In the genomic region with DNA sequence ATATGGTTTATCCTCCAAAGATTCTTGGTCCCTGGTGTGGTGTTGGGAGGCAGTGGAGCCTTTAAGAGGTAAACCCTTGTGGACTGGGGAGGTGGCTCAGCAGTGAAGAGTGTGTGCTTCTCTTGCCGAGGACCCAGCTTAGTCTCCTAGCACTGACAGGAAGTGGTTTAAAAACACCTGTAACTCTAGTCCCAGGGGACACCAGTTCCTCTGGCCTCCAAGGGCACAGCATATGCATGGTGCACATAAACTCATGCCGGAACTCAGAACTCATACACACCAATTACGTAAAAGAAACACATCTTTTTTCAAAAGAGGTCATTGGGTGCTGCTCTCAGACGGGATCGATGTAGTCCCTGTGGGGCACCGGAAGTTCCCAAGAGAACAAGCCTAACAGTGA, we compare ENCODE assay signal across 24 mouse cellular contexts. TPM values are rescaled to one million over a fixed set of nuclear protein-coding genes. Genes with fewer than 3 reads are reported as not detected.
DNase-seq lines count a peak whose midpoint lies in the region; TF ChIP-seq lines count a peak whose summit lies in the region.
"Had no signal": no experiment of that assay in that cellular context is flagged by ENCODE, and none has a peak within 500 bp of the region (broad histone marks: within the 10 kb centered on the region; RNA-seq: fewer than 3 reads in every experiment).

No protein-coding gene starts in this region.

- no peak overlapping the region for H3K27ac ChIP-seq in heart, embryonic 10.5 days
- no peak overlapping the region for H3K27ac ChIP-seq in cerebellum, adult 2 months (ENCODE audit: insufficient read depth, low read length)
- H3K27ac ChIP-seq: embryonic facial prominence, embryonic 13.5 days; forebrain, embryonic 15.5 days; hindbrain, embryonic 12.5 days; limb, embryonic 13.5 days; liver, embryonic 14.5 days; neural tube, embryonic 15.5 days had no signal

- H3K4me1 ChIP-seq in heart, embryonic 10.5 days: no peaks in the 10 kb centered on the region
- no peaks in the 10 kb centered on the region for H3K4me1 ChIP-seq in cerebellum, adult 2 months (ENCODE audit: control insufficient read depth, insufficient read depth, low read length)
- H3K4me1 ChIP-seq: embryonic facial prominence, embryonic 13.5 days; forebrain, embryonic 15.5 days; heart, embryonic 12.5 days; hindbrain, embryonic 12.5 days; limb, embryonic 13.5 days; neural tube, embryonic 15.5 days had no signal

- H3K9me3 ChIP-seq in heart, embryonic 10.5 days: no peaks in the 10 kb centered on the region
- H3K9me3 ChIP-seq: embryonic facial prominence, embryonic 13.5 days; forebrain, embryonic 15.5 days; heart, embryonic 12.5 days; hindbrain, embryonic 12.5 days; limb, embryonic 13.5 days; neural tube, embryonic 15.5 days had no signal

- 86% methylated on average over 6 of the region's 6 CpGs for WGBS in heart, embryonic 10.5 days
- 90% methylated on average over 6 of the region's 6 CpGs for WGBS in cerebellum, adult 2 months

- H3K36me3 ChIP-seq in heart, embryonic 10.5 days: no peaks in the 10 kb centered on the region
- H3K36me3 ChIP-seq: embryonic facial prominence, embryonic 13.5 days; forebrain, embryonic 15.5 days; heart, embryonic 12.5 days; hindbrain, embryonic 12.5 days; limb, embryonic 13.5 days; neural tube, embryonic 15.5 days had no signal

- TF ChIP-seq CTCF in cerebellum, adult 2 months (IDR thresholded peaks at IDR 0.05; ENCODE audit: borderline replicate concordance, insufficient read depth, low read depth, low read length): no peak

- H3K27me3 ChIP-seq in heart, embryonic 10.5 days (ENCODE audit: insufficient read depth, poor library complexity, severe bottlenecking): no peaks in the 10 kb centered on the region
- H3K27me3 ChIP-seq in cerebellum, adult 2 months (ENCODE audit: control insufficient read depth, insufficient read depth, low read length): no peaks in the 10 kb centered on the region
- H3K27me3 ChIP-seq: embryonic facial prominence, embryonic 13.5 days; forebrain, embryonic 15.5 days; heart, embryonic 12.5 days; hindbrain, embryonic 12.5 days; limb, embryonic 13.5 days; neural tube, embryonic 15.5 days had no signal

- DNase-seq in spleen, postnatal 36 days (ENCODE audit: low spot score in 2 of 2): peak; percentile 85 to 88
- DNase-seq in spleen, adult 12 weeks (ENCODE audit: low spot score): no peak
- peak; percentile 72 for DNase-seq in T-cell, adult 2 months (ENCODE audit: low spot score)
- DNase-seq in skeletal muscle tissue, adult 2 months (ENCODE audit: low read depth, low spot score): peak; percentile 29
- DNase-seq in thymus, postnatal 4 days: peak; percentile 47
- DNase-seq in adrenal gland, postnatal 14 days: no peak
- no peak for DNase-seq in heart, embryonic 10.5 days (ENCODE audit: low spot score)
- DNase-seq in cerebellum, adult 2 months: no peak
- DNase-seq: adrenal gland, adult 2 months; cerebellum, postnatal 10 days; gastrocnemius, postnatal 36 days; heart, postnatal 14 days; kidney, adult 9 months; kidney, postnatal 4 days; midbrain, embryonic 14.5 days had no signal

- no peak overlapping the region for H3K4me3 ChIP-seq in heart, embryonic 10.5 days
- H3K4me3 ChIP-seq in cerebellum, adult 2 months (replicated peaks; ENCODE audit: insufficient read depth, low read depth, low read length): no peak overlapping the region
- H3K4me3 ChIP-seq: embryonic facial prominence, embryonic 13.5 days; forebrain, embryonic 15.5 days; heart, embryonic 12.5 days; hindbrain, embryonic 12.5 days; limb, embryonic 13.5 days; megakaryocyte, embryonic 14.5 days; myocyte; neural tube, embryonic 15.5 days had no signal

- no peak for TF ChIP-seq POLR2A in cerebellum, adult 2 months (IDR thresholded peaks at IDR 0.05; ENCODE audit: borderline replicate concordance, insufficient read depth, low read length)

RNA-seq across cellular contexts. Expression of gene Neurl3, which starts 7.4 kb away (rescaled TPM):
- total RNA-seq in adrenal gland, postnatal 14 days (2021): 4.0 and 5.8 TPM in 2 replicates
- polyA plus RNA-seq in heart, embryonic 10.5 days (2016; fragmentation: Nextera tagmentation; extraction: Ambion mirVana): 1.6 and 2.3 TPM in 2 replicates
- polyA plus RNA-seq in cerebellum, adult 2 months (2012; rRNA removed): 0.93 and 1.0 TPM in 2 replicates

RNA-seq across cellular contexts. Expression of gene Arid5a, which starts 25.7 kb away (rescaled TPM):
- 6.0 and 10.6 TPM in 2 replicates for total RNA-seq in adrenal gland, postnatal 14 days (2021)
- polyA plus RNA-seq in heart, embryonic 10.5 days (2016; fragmentation: Nextera tagmentation; extraction: Ambion mirVana): 5.3 and 6.7 TPM in 2 replicates
- polyA plus RNA-seq in cerebellum, adult 2 months (2012; rRNA removed): 9.9 and 10.7 TPM in 2 replicates

RNA-seq across cellular contexts. Expression of gene Uggt1, which starts 37.3 kb away (rescaled TPM):
- total RNA-seq in adrenal gland, postnatal 14 days (2021): 42.8 and 45.7 TPM in 2 replicates
- polyA plus RNA-seq in heart, embryonic 10.5 days (2016; fragmentation: Nextera tagmentation; extraction: Ambion mirVana): 45.8 and 51.9 TPM in 2 replicates
- polyA plus RNA-seq in cerebellum, adult 2 months (2012; rRNA removed): 23.6 and 25.7 TPM in 2 replicates

Comparison
In these comparisons a context has a peak if more than half of its experiments do, and no peak if none do; other contexts are left out.
1. DNase-seq: peak in spleen, postnatal 36 days (2 of 2), T-cell, adult 2 months (single experiment), skeletal muscle tissue, adult 2 months (single experiment) and thymus, postnatal 4 days (single experiment); none in spleen, adult 12 weeks (single experiment), adrenal gland, postnatal 14 days (single experiment), heart, embryonic 10.5 days (single experiment) and cerebellum, adult 2 months (0 of 2).